Mouse (Mus musculus): ENCODE data around the gene Rae1. TPM values are rescaled to one million over a fixed set of nuclear protein-coding genes. Genes with fewer than 3 reads are reported as not detected.

Gene Rae1
- total RNA-seq, 2 experiments from 2014 or later: 62.3 to 63.1 TPM

DNA sequence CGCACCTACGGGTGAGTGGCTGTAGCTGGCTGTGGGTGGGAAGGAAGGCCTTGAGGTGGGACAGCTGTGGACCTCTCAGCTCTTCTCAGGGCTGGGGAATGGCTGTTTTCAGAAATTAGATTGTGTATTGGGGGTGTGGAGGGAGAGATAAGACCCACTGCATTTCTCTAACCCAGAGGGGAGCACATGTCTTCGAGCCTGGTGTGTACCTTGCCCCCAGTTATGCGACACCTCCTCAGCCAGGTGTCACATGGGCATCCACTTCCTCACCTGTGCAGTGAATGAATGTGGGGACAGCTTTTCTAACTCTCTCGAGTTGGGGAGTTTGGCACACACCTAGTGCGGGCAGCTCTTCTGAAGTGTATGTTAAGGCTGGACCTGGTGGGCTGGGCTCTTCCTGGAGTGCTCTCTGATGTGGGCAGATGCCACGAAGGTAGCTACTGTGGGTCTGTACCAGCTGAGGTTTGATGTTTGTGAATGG, 23.5 kb downstream of the Rae1 start:
- DNase-seq (ENCODE audit: low spot score in 2 of 2): no peak
- intact Hi-C loops (cut with DNase I): no loop called here

DNA sequence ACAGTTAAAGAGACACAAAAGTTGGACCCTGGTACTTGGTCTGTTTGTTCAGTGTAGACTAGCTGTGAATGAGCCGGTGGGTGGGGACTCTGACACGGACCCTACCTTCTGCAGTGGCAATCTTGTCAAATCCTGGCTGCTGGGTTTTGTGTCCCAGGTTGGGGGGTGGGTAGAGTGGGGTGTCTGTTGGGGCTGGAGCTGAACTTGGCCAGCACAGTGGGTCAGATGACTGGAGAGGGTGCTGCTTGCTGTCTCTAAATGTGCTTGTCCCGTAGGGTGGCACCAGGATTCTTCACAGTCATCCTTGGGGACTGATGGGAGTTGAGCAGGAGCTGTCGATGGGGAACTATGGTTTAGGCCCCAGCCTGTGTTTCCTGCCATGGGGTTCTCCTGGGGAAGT, 24.0 kb downstream of the Rae1 start:
- intact Hi-C loops (cut with DNase I): no loop called here
- no peak for DNase-seq (ENCODE audit: low spot score in 2 of 2)

DNA sequence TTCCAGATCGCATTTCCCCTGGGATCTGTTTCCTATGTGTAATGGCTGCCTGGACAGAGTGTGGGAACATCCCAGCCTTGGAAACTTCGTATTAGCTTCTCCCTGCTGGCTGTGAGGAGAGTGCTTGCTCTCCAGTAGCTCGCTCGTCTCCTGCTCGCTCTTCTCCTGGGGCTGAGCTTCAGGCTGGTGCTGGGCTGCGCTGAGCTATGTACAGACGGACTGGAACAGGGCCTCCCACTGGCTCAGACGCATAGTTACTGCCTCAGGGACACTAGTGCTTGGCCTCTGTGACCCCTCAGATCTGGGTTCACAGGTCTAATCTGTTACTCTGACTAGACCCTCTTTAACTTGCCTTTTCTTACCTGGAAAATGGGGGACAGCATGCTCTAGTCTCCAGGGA, 24.5 kb downstream of the Rae1 start:
- DNase-seq (ENCODE audit: low spot score in 2 of 2): no peak
- intact Hi-C loops (cut with DNase I): no loop called here

DNA sequence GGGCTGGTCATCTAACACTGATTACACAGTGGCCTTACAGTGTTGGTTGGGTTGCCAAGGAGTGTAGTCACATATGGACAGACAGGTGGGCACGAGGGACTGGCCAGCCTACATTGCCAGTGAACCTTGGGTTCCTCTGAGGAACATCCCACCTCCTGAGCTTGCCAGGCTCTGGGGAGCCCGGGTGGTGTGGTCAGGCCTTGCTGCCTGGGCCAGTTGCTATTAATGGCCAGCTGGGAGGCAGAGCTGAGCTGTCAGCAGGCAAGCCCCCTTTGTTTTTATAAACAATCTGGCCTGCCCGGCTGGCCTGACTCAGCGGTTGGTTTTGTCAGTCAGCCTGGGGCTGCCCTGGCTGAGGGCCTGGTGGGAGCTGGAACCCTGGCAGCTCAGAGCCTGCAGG, 25.0 kb downstream of the Rae1 start:
- no peak for DNase-seq (ENCODE audit: low spot score in 2 of 2)
- intact Hi-C loops (cut with DNase I): no loop called here

DNA sequence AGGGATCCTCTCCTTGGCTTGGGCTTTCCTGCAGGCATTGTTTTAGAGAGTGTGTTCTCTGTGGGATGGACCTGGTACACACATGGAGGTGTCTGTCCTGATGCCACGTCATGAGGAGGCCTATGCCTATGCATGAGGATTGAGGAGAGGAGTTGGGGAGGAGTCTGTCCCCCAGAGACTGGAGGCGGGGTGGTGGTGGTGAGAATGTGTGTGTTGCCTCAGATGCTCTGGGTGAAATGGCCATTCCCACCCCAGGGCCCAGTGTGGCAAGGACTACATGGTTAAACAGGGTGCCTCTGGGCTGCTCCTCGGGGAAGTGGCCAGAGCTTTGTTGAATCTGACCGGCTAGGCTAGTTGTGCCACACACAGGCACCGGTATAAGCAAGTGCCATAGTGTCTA, 26.4 kb downstream of the Rae1 start:
- intact Hi-C loops (cut with DNase I): no loop called here

DNA sequence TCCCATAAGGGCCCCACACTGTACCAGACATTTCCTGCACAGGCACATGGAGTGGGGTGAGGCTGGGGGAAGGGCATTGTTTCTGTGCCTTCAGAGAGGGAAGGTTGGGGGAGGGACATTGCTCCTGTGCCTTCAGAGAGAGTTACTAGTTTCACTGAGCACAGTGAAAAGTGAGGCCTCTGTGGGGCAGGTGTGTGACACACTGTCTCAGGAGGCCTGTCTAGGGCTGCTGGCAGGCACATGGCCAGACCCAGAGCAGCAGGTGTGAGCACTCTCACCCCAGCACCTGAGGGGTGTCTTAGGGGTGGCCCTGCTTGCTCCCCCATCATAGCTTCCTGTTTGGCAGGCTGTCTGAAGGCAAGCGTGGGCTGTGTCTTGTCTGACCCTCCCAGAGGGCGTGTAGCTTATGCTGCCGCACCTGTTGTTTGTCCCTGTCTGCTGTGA, 26.8 kb downstream of the Rae1 start:
- no peak for DNase-seq (ENCODE audit: low spot score in 2 of 2)
- intact Hi-C loops (cut with DNase I): no loop called here

More for the DNA sequence above, 26.4 kb downstream of the Rae1 start:
- DNase-seq (ENCODE audit: low spot score in 2 of 2): no peak

DNA sequence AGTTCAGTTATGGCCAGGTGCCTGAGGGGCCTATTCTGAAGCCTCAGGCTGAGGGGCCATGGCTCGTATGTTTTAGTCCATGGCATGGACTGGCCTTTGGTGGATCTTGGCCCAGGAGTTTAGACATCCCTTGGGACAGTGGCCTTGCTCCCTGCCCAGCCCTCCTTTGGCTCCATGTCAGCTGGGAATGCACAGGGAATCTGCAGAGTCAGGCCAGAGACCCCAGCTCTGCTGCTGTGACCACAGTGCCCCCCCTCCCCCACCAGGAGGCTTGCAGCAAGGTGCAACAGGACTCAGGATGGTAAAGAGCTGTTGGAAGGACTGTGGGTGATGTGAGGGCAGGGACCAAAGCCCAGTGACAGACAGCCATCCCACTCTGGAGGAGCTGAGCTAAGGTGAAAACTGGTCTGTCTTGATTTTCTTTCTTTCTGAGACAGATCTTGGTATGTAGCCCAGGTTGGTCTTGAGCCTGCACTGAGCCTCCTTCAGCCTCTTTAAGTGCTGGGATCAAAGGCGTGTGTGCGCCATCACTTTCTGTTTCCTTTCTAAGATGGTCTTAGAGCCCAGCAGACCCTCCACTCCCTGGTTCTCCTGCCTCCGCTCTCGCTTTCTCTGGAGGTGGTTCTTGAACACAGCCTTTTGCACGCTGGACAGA, 27.4 kb downstream of the Rae1 start:
- intact Hi-C loops (cut with DNase I): no loop called here
- DNase-seq (ENCODE audit: low spot score in 2 of 2): no peak

DNA sequence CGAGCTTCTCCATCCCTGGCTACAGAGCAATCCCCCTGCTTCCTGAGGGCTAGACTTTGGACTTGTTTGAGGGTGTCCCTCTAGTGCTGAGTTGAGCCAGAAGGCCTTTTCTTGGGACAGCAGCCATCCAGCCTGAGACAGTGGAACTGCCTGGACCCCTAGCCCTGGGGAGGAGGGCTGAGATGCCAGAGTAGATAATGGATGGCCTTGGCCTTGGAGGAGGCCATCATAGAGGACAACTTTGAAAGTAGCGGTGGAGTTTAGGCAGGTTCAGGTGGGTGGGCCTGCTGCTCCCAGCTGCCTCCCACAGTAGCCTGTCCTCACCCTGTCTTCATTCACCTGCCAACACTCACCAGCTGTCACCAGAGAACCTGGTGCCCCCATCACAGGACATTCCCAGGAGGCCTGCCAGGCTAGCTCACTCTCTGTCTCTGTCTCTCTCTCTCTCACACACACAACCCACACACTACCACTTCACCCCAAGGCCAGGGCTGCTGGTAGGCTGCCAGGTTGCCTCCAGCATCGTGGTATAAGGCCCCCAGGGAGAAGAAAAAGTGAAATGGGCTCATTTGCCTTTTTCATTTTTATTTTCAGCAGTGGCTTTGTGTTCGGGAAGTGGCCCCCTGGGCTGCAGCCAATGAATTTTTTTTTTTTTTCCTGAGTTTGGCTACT, 28.0 kb downstream of the Rae1 start:
- DNase-seq (ENCODE audit: low spot score in 2 of 2): no peak
- intact Hi-C loops (cut with DNase I): no loop called here

DNA sequence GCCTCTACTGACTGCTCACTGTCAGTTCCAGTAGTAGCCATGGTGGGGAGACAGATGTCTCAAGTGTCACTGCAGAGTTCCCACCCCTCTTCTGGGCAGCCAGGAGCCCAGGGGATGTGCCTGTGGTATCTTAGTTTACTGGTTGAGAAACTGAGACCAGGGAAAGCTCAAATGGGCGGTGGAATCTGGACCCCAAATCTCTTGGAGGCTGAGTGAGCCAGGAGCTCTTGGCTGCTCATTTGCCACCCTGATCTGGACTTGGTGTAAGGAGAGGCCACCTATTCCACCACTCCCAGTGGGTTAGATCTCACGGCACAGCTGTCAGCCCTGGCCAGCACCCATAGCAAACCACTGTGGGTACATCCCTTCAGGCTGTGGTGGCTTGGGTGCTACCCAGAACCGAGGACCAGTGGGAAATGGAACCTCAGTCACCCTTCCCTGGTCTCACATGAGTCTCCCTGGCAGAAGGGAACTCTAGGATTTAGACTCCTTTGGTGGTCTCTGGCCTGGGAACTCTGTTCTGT, 28.7 kb downstream of the Rae1 start:
- DNase-seq (ENCODE audit: low spot score in 2 of 2): no peak
- intact Hi-C loops (cut with DNase I): no loop called here

DNA sequence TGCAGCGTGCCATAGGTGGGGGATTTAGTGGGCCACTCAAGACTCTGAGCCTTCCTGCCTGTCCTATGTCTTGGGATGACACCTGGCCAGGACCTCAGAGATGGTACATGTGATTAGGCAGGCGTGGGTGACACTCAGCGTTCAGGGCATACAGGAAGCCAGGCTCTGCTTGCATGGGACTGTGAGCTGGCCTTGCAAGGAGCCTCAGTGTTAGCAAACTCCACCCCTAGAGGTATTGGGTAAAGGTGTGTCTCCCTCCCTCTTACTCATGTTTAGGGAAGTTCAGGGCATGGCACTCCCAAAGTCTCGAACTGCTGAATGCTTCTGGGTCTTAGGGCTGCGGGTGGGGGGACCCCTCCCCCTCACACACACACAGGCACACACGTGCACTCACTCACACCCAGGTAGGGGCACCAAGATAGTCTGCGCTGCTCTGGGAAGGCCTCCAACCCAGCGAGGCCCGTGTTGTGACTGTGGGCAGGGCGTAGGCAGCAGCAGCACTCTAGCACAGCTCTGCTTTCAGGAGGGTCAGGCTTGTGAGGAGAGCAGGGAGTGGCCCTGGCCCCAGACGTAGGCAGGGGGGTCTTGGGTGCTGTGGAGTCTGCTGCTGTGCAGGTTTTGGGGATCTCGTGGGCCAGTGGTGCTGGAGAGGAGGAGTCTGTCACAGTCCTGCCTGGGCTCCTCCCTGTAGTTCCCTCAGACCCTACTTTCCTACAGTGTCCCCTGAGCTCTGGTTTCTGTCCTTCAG, 30.8 kb downstream of the Rae1 start:
- intact Hi-C loops (cut with DNase I): no loop called here
- no peak for DNase-seq (ENCODE audit: low spot score in 2 of 2)

DNA sequence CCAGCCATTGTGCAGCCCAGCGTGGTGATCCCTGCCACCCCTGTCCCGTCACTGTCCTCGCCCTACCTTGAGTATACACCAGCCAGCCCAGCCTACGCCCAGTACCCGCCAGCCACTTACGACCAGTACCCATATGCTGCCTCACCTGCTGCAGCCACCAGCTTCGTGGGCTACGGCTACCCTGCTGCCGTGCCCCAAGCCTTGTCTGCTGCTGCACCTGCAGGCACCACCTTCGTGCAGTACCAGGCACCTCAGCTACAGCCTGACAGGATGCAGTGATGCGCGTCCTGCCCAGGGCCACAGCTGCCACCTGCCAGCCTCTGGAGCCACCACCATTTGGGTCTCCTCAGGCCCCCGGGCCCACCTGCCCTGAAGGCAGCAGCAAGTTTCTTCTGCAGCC, 33.6 kb downstream of the Rae1 start:
- intact Hi-C loops (cut with DNase I): no loop called here
- DNase-seq (ENCODE audit: low spot score in 2 of 2): no peak

DNA sequence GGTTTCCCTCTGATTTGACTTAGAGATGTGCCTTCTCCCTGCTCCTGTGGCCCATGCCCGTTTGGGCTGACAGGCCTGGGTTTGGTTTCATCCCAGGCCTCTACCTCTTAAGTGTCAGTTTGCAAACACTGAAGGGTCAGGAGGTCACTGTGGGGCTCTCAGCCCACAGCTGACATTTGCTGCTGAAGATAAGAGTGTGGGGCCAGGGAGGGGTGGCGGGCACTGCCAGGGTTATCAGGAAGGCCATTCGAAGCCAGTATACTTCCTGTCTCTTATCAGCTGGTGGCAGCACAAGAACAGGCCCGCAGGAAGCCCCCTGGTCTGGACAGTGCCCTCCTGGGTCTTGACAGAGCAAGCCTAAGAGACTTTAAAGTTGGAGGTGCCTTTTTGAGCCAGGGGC, 35.1 kb downstream of the Rae1 start:
- intact Hi-C loops (cut with DNase I): no loop called here
- DNase-seq (ENCODE audit: low spot score in 2 of 2): no peak

DNA sequence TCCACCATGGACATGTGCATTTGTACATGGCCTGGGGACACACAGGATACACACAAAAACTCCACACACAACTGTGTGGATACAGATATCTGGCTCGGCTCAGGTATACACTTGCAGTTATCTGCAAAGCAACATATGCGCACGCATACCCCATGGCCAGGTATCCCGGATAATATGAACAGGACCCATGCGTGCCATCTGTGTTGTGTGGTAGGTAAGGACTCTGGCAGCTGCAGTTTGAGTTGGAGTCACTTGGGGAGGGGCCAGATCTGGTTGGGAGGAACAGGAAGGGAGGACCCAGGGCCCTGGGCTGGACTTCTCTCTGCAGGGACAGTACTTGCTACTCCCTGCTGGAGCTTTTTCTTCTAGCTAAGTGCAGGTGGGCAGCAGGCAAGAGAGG, 35.7 kb downstream of the Rae1 start:
- intact Hi-C loops (cut with DNase I): no loop called here
- DNase-seq (ENCODE audit: low spot score in 2 of 2): no peak

DNA sequence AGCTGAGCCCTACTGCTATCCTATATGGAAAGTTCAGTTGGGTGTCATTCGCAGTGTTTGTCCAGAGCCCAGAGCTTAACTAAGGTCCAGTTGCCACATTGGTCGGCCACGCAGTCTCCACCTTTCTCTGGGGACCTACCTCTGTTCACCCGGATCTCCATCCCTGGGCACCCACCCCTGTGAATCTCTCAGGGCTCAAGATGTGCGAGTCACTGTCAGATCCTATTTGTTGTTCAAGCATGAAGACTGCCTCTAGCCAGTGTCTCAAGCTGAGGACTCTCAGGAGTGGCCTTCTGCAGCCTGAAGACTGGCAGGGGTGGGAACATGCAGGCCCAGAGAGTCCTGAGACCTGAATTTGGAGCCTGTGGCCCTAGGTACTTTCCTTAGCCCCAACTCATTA, 36.1 kb downstream of the Rae1 start:
- no peak for DNase-seq (ENCODE audit: low spot score in 2 of 2)
- intact Hi-C loops (cut with DNase I): no loop called here

DNA sequence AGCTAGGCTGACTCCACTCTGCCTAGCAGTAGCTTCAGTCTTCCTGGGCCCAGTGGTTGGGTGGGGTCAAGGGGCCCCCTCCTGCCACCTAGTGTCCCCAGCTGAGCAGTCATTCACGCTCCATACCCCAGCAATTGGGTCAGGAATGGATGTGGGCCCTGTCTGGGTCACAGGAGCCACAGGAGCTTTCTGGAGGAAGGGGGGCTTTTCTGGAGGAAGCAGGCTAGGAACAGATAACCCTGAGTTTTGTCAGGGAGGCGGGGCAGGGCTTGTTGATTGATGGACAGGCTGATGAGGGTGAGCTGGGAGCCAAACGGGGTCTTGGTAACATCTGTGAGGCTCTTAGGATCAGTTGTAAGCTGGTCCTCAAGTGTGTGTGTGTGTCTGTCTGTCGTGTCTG, 36.7 kb downstream of the Rae1 start:
- no peak for DNase-seq (ENCODE audit: low spot score in 2 of 2)
- intact Hi-C loops (cut with DNase I): no loop called here

DNA sequence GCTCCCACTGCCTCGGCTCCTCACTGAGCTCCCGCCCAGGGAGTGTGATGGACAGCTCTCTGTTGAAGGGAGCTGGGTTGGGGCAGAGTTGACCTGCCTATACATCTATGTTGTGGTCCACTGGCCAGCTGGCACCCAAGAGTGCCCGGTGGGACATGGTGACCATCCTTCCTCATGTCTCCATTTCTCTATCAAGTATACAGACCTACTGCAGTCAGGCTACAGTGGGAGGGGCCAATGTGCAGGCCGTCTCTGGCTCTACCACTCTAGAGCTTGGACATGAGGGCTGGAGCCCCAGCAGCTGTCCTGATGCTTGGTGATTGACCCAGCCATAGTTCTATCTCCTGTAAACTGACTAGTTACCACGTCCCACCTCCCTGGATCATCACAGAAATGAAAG, 37.4 kb downstream of the Rae1 start:
- DNase-seq (ENCODE audit: low spot score in 2 of 2): no peak
- intact Hi-C loops (cut with DNase I): no loop called here

DNA sequence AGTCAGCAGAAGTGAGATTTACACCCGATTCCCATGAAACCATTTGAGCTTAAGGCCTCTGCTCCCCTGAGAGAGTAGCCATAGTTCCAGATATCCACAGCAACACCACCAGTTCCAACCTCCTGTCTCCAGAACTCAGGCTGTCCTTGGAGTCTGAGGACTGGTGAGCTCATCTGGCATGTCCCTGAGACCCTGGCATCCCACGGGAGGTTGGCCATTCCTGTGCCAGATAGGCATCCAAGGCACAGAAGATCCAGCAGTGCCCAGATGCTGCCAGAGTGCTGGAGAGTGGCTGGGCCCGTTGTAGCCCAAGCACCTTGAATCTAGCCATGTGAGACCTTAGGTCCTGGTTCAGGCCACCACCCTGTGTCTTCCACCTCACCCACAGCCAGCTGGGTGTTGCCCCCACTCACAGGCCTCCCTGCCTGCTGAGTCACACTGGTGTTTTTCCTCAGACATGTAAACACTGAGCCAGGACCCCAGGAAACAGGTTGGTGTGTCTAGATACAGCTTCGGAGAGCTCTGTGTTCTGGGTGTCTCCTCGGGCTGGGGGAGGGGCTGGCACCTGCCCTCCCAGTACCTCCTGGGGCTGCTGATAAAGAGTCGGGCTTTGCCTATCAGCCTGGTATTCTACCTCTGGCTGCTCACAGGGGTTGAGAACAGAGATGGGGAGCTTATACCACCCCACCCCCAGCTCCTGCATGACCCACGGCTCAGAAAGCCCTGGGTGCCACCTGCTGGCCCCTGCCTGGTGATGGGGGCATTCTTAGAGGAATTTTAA, 38.1 kb downstream of the Rae1 start:
- no peak for DNase-seq (ENCODE audit: low spot score in 2 of 2)
- intact Hi-C loops (cut with DNase I): no loop called here

DNA sequence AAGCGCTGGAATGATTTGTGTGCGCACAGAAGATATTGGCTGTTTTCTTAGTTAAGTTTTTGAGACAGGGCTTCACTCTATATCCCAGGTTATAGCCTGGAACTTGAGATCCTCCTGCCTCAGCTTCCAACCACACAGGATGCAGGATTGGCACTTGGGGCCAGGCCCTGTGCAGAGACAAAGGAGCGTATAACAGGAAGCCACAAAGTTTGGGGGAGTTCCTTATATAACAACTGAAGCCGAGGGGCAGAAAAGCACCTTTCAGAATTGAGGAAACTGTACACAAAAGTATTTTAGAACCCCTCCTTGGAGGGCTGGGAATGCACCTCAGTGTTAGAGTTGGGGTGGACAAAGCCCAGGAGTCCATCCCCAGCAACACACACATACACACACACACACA, 39.1 kb downstream of the Rae1 start:
- no peak for DNase-seq (ENCODE audit: low spot score in 2 of 2)
- intact Hi-C loops (cut with DNase I): no loop called here

DNA sequence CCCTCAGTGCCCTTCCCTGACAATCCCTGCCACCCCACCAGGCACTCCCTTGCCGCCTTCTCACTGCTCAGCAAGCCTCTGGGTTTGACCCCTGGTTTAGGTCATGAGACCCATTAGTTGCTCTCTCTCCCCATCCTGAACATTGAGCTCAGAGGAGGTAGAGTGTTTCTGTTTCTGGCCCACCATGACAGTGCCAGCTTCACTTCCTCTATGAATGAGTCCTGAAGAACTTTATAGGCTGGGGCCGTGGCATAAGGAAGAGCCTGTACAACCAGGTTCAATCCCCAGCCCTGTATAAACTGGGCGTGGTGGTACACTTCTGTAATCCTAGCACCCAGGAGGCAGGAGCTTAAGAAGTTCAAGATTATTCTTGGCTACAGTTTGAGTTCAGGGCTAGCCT, 40.9 kb downstream of the Rae1 start:
- intact Hi-C loops (cut with DNase I): no loop called here
- no peak for DNase-seq (ENCODE audit: low spot score in 2 of 2)

DNA sequence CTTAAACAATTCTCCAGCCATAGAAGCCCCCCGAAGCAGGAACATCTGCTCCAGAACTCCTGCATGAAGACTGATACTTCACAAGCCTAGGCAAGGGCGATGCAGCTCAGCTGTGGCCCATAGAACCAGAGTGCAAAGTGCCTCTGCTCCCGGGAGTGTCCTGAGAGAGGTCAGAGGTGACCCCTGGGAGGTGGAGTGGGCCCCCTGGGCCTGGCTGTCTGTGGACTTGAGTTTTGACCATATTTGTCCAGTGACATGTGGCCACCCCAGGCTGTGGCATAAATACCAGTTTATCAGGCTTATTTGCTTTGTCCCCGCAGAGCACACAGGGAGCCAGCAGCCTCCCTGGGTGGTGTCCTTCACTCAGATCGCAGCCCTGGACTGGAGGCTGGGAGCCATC, 41.3 kb downstream of the Rae1 start:
- no peak for DNase-seq (ENCODE audit: low spot score in 2 of 2)
- intact Hi-C loops (cut with DNase I): no loop called here

Measured in left cerebral cortex, postnatal 14 days (tissue).